In the genomic region with DNA sequence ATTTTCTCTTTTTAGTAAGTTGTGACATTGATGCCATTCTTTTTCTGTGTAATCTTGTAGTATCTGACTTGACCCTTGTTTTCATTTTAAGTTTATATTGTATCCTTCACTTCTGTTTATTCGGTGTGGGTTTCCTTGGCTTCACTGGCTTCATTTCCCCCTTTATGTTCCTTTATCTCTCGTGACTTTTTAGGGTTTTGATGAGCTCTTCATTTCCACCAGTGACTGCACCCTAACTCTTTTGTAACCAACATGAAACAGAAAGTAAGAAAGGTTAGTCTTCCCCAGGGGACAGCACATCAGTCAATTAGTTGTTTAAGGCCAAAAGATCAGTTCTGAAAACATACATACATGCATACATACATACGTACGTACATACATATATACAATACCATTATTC, we compare ENCODE assay signal across 25 mouse cellular contexts.
DNase-seq lines count a peak whose midpoint lies in the region; ATAC-seq and TF ChIP-seq lines count a peak whose summit lies in the region.
"Had no signal": no experiment of that assay in that cellular context is flagged by ENCODE, and none has a peak within 500 bp of the region (broad histone marks: within the 10 kb centered on the region; RNA-seq: fewer than 3 reads in every experiment).

No protein-coding gene starts in this region.

- in situ Hi-C loops in CH12.LX (cut with MboI; ENCODE audit: low pct_ligation_motif_present, low pct_unique_long_range_greater_than_20kb, low sequenced_read_pairs), result no loop called here

- TF ChIP-seq RAD21 in CH12.LX (IDR thresholded peaks at IDR 0.05; ENCODE audit: low read depth, low read length), result no peak

- no peak overlapping the region for H3K4me3 ChIP-seq in CH12.LX (replicated peaks in 1 of 3; ENCODE audit: low read depth in 2 of 3, low read length in 2 of 3, poor library complexity in 1 of 3)
- H3K4me3 ChIP-seq: embryonic facial prominence, embryonic 12.5 days; embryonic facial prominence, embryonic 15.5 days; gastrocnemius, adult 2 months; heart, embryonic 10.5 days; heart, embryonic 13.5 days had no signal

- TF ChIP-seq POLR2A in CH12.LX (IDR thresholded peaks at IDR 0.05; ENCODE audit: low read depth, low read length), result no peak

- dilution Hi-C loops in CH12.LX (cut with MboI; ENCODE audit: extremely low pct_ligation_motif_present, extremely low pct_unique_long_range_greater_than_20kb, low sequenced_read_pairs), result no loop called here

- no peak for TF ChIP-seq CTCF in CH12.LX (conservative IDR thresholded peaks at IDR 0.05 in 1 of 2, IDR thresholded peaks at IDR 0.05 in 1 of 2; ENCODE audit: low read depth in 2 of 2, low read length in 2 of 2)

- no peak overlapping the region for H3K9ac ChIP-seq in CH12.LX (ENCODE audit: insufficient read depth, low read depth)
- H3K9ac ChIP-seq: embryonic facial prominence, embryonic 12.5 days; embryonic facial prominence, embryonic 15.5 days; forebrain, postnatal 0 days; heart, embryonic 13.5 days; hindbrain, embryonic 14.5 days had no signal

- peak; percentile 44; the same call in 1 of the 2 replicates for TF ChIP-seq EP300 in CH12.LX (IDR thresholded peaks at IDR 0.05; ENCODE audit: low read length)

- H3K79me2 ChIP-seq in CH12.LX (replicated peaks; ENCODE audit: control insufficient read depth, extremely low read depth, insufficient read depth, poor library complexity, severe bottlenecking), result no peaks in the 10 kb centered on the region

- H3K9me3 ChIP-seq in CH12.LX (replicated peaks; ENCODE audit: low read length), result no peaks in the 10 kb centered on the region
- H3K9me3 ChIP-seq: embryonic facial prominence, embryonic 12.5 days; embryonic facial prominence, embryonic 15.5 days; heart, embryonic 10.5 days; heart, embryonic 13.5 days had no signal

- no peak for DNase-seq in CH12.LX (ENCODE audit: extremely low read depth)
- no peak for DNase-seq in heart, adult 8-10 months (ENCODE audit: low spot score)
- no peak for DNase-seq in urinary bladder, adult 2 months (ENCODE audit: low spot score)
- no peak for DNase-seq in testis, postnatal 10 days (ENCODE audit: low spot score)
- DNase-seq: adrenal gland, adult 8-10 months; adrenal gland, postnatal 25 days; cerebellum, adult 11-12 months; cerebellum, adult 9-10 months; cerebellum, postnatal 14 days; forebrain, postnatal 0 days; gastrocnemius, adult 2 months; gastrocnemius, postnatal 14 days; heart, postnatal 14 days; heart, postnatal 4 days had no signal

- H3K36me3 ChIP-seq in CH12.LX (replicated peaks in 1 of 2; ENCODE audit: control insufficient read depth in 1 of 2, insufficient read depth in 1 of 2, low read length in 1 of 2), result no peaks in the 10 kb centered on the region
- H3K36me3 ChIP-seq: embryonic facial prominence, embryonic 12.5 days; embryonic facial prominence, embryonic 15.5 days; heart, embryonic 10.5 days; heart, embryonic 13.5 days had no signal

- H3K4me1 ChIP-seq in CH12.LX (ENCODE audit: control insufficient read depth in 1 of 2, insufficient read depth in 2 of 2), result peaks cover 17 to 50% of the 10 kb centered on the region in 2 experiments; a peak in 3 of 4 replicates

- no peaks in the 10 kb centered on the region for H3K27me3 ChIP-seq in CH12.LX (replicated peaks)
- H3K27me3 ChIP-seq: embryonic facial prominence, embryonic 12.5 days; embryonic facial prominence, embryonic 15.5 days; heart, embryonic 13.5 days had no signal

- no peak overlapping the region for H3K27ac ChIP-seq in CH12.LX (ENCODE audit: insufficient read depth, low read depth)
- H3K27ac ChIP-seq: embryonic facial prominence, embryonic 12.5 days; embryonic facial prominence, embryonic 15.5 days; gastrocnemius, adult 2 months; heart, embryonic 10.5 days; heart, embryonic 13.5 days; hindbrain, embryonic 14.5 days; hindbrain, postnatal 0 days had no signal

- no peak overlapping the region for H3K4me2 ChIP-seq in CH12.LX (ENCODE audit: insufficient read depth, low read depth, poor library complexity, severe bottlenecking)
- H3K4me2 ChIP-seq: embryonic facial prominence, embryonic 12.5 days; embryonic facial prominence, embryonic 15.5 days; heart, embryonic 13.5 days; hindbrain, embryonic 14.5 days had no signal

- peak; percentile 32; the same call in 1 of the 2 replicates for ATAC-seq in common myeloid progenitor, adult 5-6 weeks (replicated peaks; ENCODE audit: low read depth, poor library complexity, severe bottlenecking)
- peak; percentile 76 for ATAC-seq in megakaryocyte, adult 5-6 weeks (ENCODE audit: poor library complexity, severe bottlenecking)
- ATAC-seq: activated CD4-positive, CD25-positive, alpha-beta regulatory T cell, adult 4 months; CD4-positive, CD25-positive, alpha-beta regulatory T cell, adult 4 months; forebrain, embryonic 14.5 days; forebrain, postnatal 0 days; hindbrain, postnatal 0 days had no signal

TF ChIP-seq in CH12.LX, 34 proteins besides CTCF, POLR2A, EP300 and RAD21:
- TF ChIP-seq ETS1 (conservative IDR thresholded peaks at IDR 0.05; ENCODE audit: low read depth, low read length) (0 out of 2 replicates have a peak, but pooled peaks have one; percentile 23), JUND (conservative IDR thresholded peaks at IDR 0.05; ENCODE audit: low read depth, low read length) (no peak), ZNF384 (IDR thresholded peaks at IDR 0.05; ENCODE audit: low read depth, low read length) (no peak), KAT2A (IDR thresholded peaks at IDR 0.05; ENCODE audit: insufficient replicate concordance, low read length) (no peak), MEF2A (IDR thresholded peaks at IDR 0.05; ENCODE audit: borderline replicate concordance, low read depth, low read length) (no peak), ZMIZ1 (IDR thresholded peaks at IDR 0.05; ENCODE audit: low read depth, low read length) (no peak), MAFK (IDR thresholded peaks at IDR 0.05; ENCODE audit: insufficient replicate concordance, low read length) (no peak), CHD2 (IDR thresholded peaks at IDR 0.05; ENCODE audit: low read length) (no peak), POLR2AphosphoS2 (IDR thresholded peaks at IDR 0.05; ENCODE audit: low read depth, low read length) (no peak), USF2 (conservative IDR thresholded peaks at IDR 0.05; ENCODE audit: low read depth, low read length) (no peak), BHLHE40 (IDR thresholded peaks at IDR 0.05; ENCODE audit: low read depth, low read length) (peak; percentile 65)
